Mouse (Mus musculus): ENCODE results near the gene Lhfpl3.

GRCm38 (mm10) chr5:23224759-23225536 is 479.1 kb downstream of the Lhfpl3 start:
- TF ChIP-seq EP300 (IDR thresholded peaks at IDR 0.05; ENCODE audit: low read depth) = no peak
- peak; percentile 64 for TF ChIP-seq CTCF (IDR thresholded peaks at IDR 0.05; ENCODE audit: low read depth)
